Mouse (Mus musculus) layer of hippocampus, adult 2 months (tissue): ENCODE measurements around the gene Lmntd2. TPM values are rescaled to one million over a fixed set of nuclear protein-coding genes. Genes with fewer than 3 reads are reported as not detected.
A peak's percentile ranks its signal among the peaks of the same experiment; 100 is the strongest.

ENCODE experiments used
- DNase-seq, 2 experiments: peaks; one replicate each; pipeline ENCODE4 v3.0.0; 2022; ENCODE audit warnings: low spot score in 2 of 2
- H3K27ac ChIP-seq: fragments of 200-600 bp; 2 replicates; pipeline ENCODE4 v1.8.1; 2022
- H3K4me3 ChIP-seq: fragments of 200-600 bp; 2 replicates; pipeline ENCODE4 v1.8.1; 2022; ENCODE audit warnings: mild to moderate bottlenecking
- CTCF ChIP-seq: fragments of 200-600 bp; conservative IDR thresholded peaks from 2 replicates; pipeline ENCODE4 v1.8.1; 2022; ENCODE audit warnings: antibody characterized with exemption, mild to moderate bottlenecking, moderate library complexity
- total RNA-seq, 2 experiments: library from RNA; stranded (reverse); gene quantifications; 2 replicates each; pipeline ENCODE4 v1.2.3; 2021

Gene Lmntd2
- total RNA-seq, 2 experiments from 2014 or later: not detected

- H3K4me3 ChIP-seq: no peak overlapping the region
- no peak overlapping the region for H3K27ac ChIP-seq
- no peak for TF ChIP-seq CTCF
- no peak for DNase-seq
Measured at GRCm38 (mm10) chr7:141210606-141211131, 3.2 kb downstream of the Lmntd2 start.

DNA sequence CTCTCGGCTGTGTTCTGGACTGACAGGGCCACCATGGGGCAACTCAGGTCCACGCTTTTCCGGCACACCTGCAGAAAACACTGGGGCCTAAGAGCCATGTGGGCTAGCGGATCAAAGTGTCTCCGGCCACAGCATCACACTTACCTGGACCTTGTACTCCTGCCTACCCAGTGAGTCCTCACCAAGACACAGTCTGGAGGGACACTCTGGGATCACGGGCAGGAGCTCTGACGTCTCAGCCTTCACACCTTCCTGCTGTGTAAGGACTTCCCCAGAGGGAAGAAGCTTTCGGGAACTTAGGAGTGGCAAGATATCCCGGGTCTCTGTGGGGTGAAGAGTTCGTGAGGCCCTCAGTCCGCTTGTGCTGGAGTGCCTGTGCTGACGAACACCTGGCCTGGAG, 3.7 kb downstream of the Lmntd2 start:
- Histone ChIP-seq H3K27ac (no peak overlapping the region), H3K4me3 (no peak overlapping the region)
- no peak for DNase-seq
- TF ChIP-seq CTCF: no peak

- no peak for DNase-seq
- no peak for TF ChIP-seq CTCF
- Histone ChIP-seq H3K27ac (no peak overlapping the region), H3K4me3 (no peak overlapping the region)
Measured at GRCm38 (mm10) chr7:141209526-141209925, 4.4 kb downstream of the Lmntd2 start.

GRCm38 (mm10) chr7:141206182-141206937, 7.5 kb downstream of the Lmntd2 start:
- Histone ChIP-seq H3K4me3 (no peak overlapping the region), H3K27ac (no peak overlapping the region)
- no peak for DNase-seq
- no peak for TF ChIP-seq CTCF

- DNase-seq: no peak
- no peak overlapping the region for H3K27ac ChIP-seq
- H3K4me3 ChIP-seq: no peak overlapping the region
- no peak for TF ChIP-seq CTCF
Measured at GRCm38 (mm10) chr7:141205504-141205903, 8.4 kb downstream of the Lmntd2 start.

DNA sequence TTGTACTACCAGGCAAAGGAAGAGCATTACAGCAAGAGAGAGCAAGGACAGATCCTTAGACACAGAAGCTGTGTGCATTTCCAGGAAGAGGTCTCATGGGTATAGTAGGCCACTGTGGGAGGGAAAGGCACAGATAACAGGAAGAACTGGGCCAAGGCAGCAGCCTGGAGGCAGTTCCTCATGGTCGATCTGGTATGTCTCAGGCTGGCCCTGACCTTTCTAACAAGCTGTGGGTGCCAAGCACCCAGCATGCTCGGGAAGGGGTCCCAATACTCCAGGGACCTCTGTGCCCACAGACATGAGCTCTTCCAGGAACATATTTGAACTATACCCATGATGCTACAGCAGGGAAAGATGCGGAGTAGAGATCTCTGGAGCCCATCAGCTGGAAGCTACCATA, 9.3 kb downstream of the Lmntd2 start:
- no peak for DNase-seq
- no peak for TF ChIP-seq CTCF
- H3K4me3 ChIP-seq: no peak overlapping the region
- no peak overlapping the region for H3K27ac ChIP-seq

DNA sequence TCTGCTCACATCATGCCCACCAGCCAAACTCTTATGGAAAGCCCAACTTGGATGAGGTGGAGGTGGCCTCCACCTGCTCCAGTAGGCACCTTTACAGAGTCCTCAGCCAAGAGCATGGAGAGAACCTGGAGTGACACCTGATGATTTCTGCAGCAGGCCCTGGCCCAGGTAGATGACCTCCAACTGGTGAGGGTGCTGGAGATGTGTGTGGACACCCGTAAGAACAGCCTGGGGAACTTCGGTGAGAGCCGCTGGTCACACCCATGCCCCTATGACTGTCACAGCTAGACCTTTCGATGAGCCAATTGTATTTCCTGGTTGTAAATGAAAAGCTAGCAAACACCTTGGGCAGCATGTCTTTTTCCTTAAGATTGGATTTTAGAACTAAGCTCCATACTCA, 15.8 kb downstream of the Lmntd2 start:
- H3K27ac ChIP-seq: no peak overlapping the region
- TF ChIP-seq CTCF: no peak

GRCm38 (mm10) chr7:141196619-141197282, 17.1 kb downstream of the Lmntd2 start:
- H3K27ac ChIP-seq: no peak overlapping the region
- H3K4me3 ChIP-seq: no peak overlapping the region
- TF ChIP-seq CTCF: no peak
- no peak for DNase-seq

More for the DNA sequence above, 15.8 kb downstream of the Lmntd2 start:
- DNase-seq: no peak
- H3K4me3 ChIP-seq: no peak overlapping the region

GRCm38 (mm10) chr7:141195754-141196153, 18.1 kb downstream of the Lmntd2 start:
- Histone ChIP-seq H3K27ac (no peak overlapping the region), H3K4me3 (no peak overlapping the region)
- no peak for TF ChIP-seq CTCF
- no peak for DNase-seq

DNA sequence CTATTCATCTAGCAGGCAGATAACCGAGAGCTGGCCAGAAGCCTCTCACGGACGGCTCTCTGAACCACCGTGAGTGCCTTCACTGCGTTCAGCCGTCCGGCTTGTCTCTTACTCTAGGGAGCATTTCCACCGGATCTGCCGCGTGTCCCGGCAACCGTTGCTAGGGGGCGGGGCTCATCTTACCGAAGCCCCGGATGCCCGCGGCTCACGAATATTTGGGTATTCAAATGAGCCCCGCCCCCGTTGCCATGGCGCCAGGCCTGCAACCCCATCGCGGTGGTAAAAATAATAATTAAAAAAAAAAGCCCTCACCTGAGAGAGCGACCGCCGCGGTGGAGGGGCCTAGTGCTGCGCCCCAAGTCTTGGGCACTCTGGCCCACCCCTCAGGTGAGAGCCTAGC, 19.1 kb downstream of the Lmntd2 start:
- no peak for TF ChIP-seq CTCF
- Histone ChIP-seq H3K27ac (peak overlapping the region; percentile 85), H3K4me3 (peak overlapping the region; percentile 76)
- peak; percentile 85 to 89 for DNase-seq

GRCm38 (mm10) chr7:141194409-141194808, 19.5 kb downstream of the Lmntd2 start:
- DNase-seq: no peak
- Histone ChIP-seq H3K4me3 (peak overlapping the region; percentile 76), H3K27ac (peak overlapping the region; percentile 85)
- no peak for TF ChIP-seq CTCF

- TF ChIP-seq CTCF: no peak
- DNase-seq: peak; percentile 97
- Histone ChIP-seq H3K4me3 (peak within 1 kb of the TSS; percentile 93), H3K27ac (peak within 1 kb of the TSS; percentile 91)
Measured at GRCm38 (mm10) chr7:141193948-141194347, 19.9 kb downstream of the Lmntd2 start, which contains the start of the genes Hras and Lrrc56. TSS of gene Hras (minus strand) at chr7:141194005. TSS of gene Lrrc56 (plus strand) at chr7:141194157.

- DNase-seq: no peak
- Histone ChIP-seq H3K27ac (peak overlapping the region; percentile 91), H3K4me3 (peak overlapping the region; percentile 93)
- no peak for TF ChIP-seq CTCF
Measured at GRCm38 (mm10) chr7:141193348-141193856, 20.5 kb downstream of the Lmntd2 start.
